In the genomic region with DNA sequence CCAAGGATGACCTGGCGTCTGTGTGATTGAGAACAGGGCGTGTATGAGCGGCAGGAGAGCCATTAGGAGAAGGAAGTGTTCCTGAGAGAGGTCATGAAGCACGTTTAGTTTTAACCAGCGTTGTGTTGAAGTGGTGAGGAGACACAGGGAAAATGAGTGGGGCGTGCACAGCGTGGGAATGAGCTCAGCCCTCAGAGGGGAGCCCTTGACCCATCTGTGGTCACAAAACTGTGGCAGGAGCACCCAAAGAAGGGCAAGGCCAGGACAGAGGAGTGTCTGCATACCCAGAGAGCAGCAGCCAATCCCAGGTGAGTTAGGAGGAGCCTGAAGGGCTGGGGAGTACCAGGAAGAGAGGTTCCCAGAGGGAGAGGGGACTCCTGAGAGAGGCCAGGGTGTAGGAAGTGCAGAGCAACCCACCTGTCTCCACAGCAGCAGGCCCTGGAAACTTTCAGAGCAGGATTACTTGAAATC, we compare ENCODE assay signal across 13 mouse cellular contexts. TPM values are rescaled to one million over a fixed set of nuclear protein-coding genes. Genes with fewer than 3 reads are reported as not detected.
DNase-seq lines count a peak whose midpoint lies in the region; ATAC-seq and TF ChIP-seq lines count a peak whose summit lies in the region.
"Had no signal": no experiment of that assay in that cellular context is flagged by ENCODE, and none has a peak within 500 bp of the region (broad histone marks: within the 10 kb centered on the region; RNA-seq: fewer than 3 reads in every experiment).

No protein-coding gene starts in this region.

- H3K4me1 ChIP-seq in kidney, embryonic 14.5 days (ENCODE audit: control insufficient read depth, insufficient read depth, low read length): 0 out of 2 replicates have a peak, but pooled peaks cover 4% of the 10 kb centered on the region
- H3K4me1 ChIP-seq in limb, embryonic 14.5 days (ENCODE audit: control insufficient read depth, insufficient read depth, low read length): peaks cover 6% of the 10 kb centered on the region; the same call in 1 of the 2 replicates
- H3K4me1 ChIP-seq in small intestine, adult 2 months (ENCODE audit: control insufficient read depth, insufficient read depth, insufficient read length, low read length): peaks cover 14% of the 10 kb centered on the region

- 31% methylated on average over 7 of the region's 7 CpGs for WGBS in kidney, embryonic 14.5 days
- WGBS in limb, embryonic 14.5 days: 30% methylated on average over 7 of the region's 7 CpGs
- WGBS in small intestine, adult 2 months: 18% methylated on average over 7 of the region's 7 CpGs

- no peak for ATAC-seq in kidney, embryonic 14.5 days (ENCODE audit: low FRiP score, low TSS enrichment)
- ATAC-seq in limb, embryonic 14.5 days (ENCODE audit: low FRiP score, low read depth): peak; percentile 16; the same call in 1 of the 2 replicates
- ATAC-seq: inflammation-experienced regulatory T-cells, adult 6 months had no signal

- H3K36me3 ChIP-seq in kidney, embryonic 14.5 days (ENCODE audit: control insufficient read depth, insufficient read depth, low read length): no peaks in the 10 kb centered on the region
- H3K36me3 ChIP-seq in limb, embryonic 14.5 days (ENCODE audit: control insufficient read depth, insufficient read depth, low read length): no peaks in the 10 kb centered on the region
- H3K36me3 ChIP-seq in small intestine, adult 2 months (ENCODE audit: control insufficient read depth, insufficient read depth, low read length): no peaks in the 10 kb centered on the region

- H3K9ac ChIP-seq in kidney, embryonic 14.5 days (ENCODE audit: low read depth, low read length): no peak overlapping the region
- no peak overlapping the region for H3K9ac ChIP-seq in limb, embryonic 14.5 days (ENCODE audit: low read depth, low read length, severe bottlenecking)

- no peaks in the 10 kb centered on the region for H3K9me3 ChIP-seq in kidney, embryonic 14.5 days (ENCODE audit: control insufficient read depth, low read length)
- H3K9me3 ChIP-seq in limb, embryonic 14.5 days (ENCODE audit: control insufficient read depth, low read length): no peaks in the 10 kb centered on the region

- 0 out of 2 replicates have a peak overlapping the region, but pooled peaks have one; percentile 19 for H3K27ac ChIP-seq in kidney, embryonic 14.5 days (ENCODE audit: low read depth, low read length)
- no peak overlapping the region for H3K27ac ChIP-seq in limb, embryonic 14.5 days (replicated peaks; ENCODE audit: low read depth, low read length)
- H3K27ac ChIP-seq in small intestine, adult 2 months (ENCODE audit: insufficient read depth, low read depth, low read length): peak overlapping the region; percentile 87
- H3K27ac ChIP-seq: heart, adult 2 months had no signal

- H3K27me3 ChIP-seq in kidney, embryonic 14.5 days (ENCODE audit: control insufficient read depth, insufficient read depth, low read length): peaks cover 8% of the 10 kb centered on the region
- peaks cover 31% of the 10 kb centered on the region for H3K27me3 ChIP-seq in limb, embryonic 14.5 days (ENCODE audit: control insufficient read depth, insufficient read depth, low read length)
- H3K27me3 ChIP-seq in small intestine, adult 2 months (ENCODE audit: control insufficient read depth, insufficient read depth, low read length): peaks cover 6% of the 10 kb centered on the region; the same call in 1 of the 2 replicates
- H3K27me3 ChIP-seq: CH12.LX had no signal

- no peak for TF ChIP-seq CTCF in small intestine, adult 2 months (IDR thresholded peaks at IDR 0.05; ENCODE audit: extremely low read depth, insufficient read length, insufficient replicate concordance, low read depth, low read length)

- TF ChIP-seq POLR2A in limb, embryonic 14.5 days (IDR thresholded peaks at IDR 0.05; ENCODE audit: borderline replicate concordance, extremely low read depth, insufficient read depth, insufficient read length): no peak
- TF ChIP-seq POLR2A in small intestine, adult 2 months (IDR thresholded peaks at IDR 0.05; ENCODE audit: low read depth, low read length): 0 out of 2 replicates have a peak, but pooled peaks have one; percentile 38

- intact Hi-C loops in gastrocnemius, postnatal 14 days (cut with DNase I; ENCODE audit: low total_unique reads): no loop called here

- no peak overlapping the region for H3K4me3 ChIP-seq in kidney, embryonic 14.5 days (ENCODE audit: low read length)
- no peak overlapping the region for H3K4me3 ChIP-seq in limb, embryonic 14.5 days (replicated peaks; ENCODE audit: low read length)
- peak overlapping the region; percentile 52 for H3K4me3 ChIP-seq in small intestine, adult 2 months (ENCODE audit: low read depth, low read length)
- H3K4me3 ChIP-seq: heart, adult 2 months had no signal

- no peak overlapping the region for H3K4me2 ChIP-seq in kidney, embryonic 14.5 days (replicated peaks; ENCODE audit: low read depth, low read length)
- no peak overlapping the region for H3K4me2 ChIP-seq in limb, embryonic 14.5 days (replicated peaks; ENCODE audit: low read depth, low read length, severe bottlenecking)
- H3K4me2 ChIP-seq: liver, embryonic 11.5 days had no signal

- no peak for DNase-seq in kidney, adult 11 months
- DNase-seq in ZHBTc4 (ENCODE audit: low read depth, low spot score): peak; percentile 25
- DNase-seq in limb, embryonic 14.5 days (ENCODE audit: low spot score): no peak
- DNase-seq in layer of hippocampus, adult 8-10 months (ENCODE audit: low spot score in 2 of 2): no peak
- DNase-seq in gastrocnemius, postnatal 14 days: no peak
- DNase-seq: cerebellum, postnatal 36 days; heart, postnatal 4 days had no signal

RNA-seq across cellular contexts. Expression of gene Myo5c, which starts 2.5 kb away (rescaled TPM):
- 3.9 and 4.4 TPM in 2 replicates for polyA plus RNA-seq in kidney, embryonic 14.5 days (2014; fragmentation: Nextera tagmentation; extraction: Ambion mirVana)
- 0.27 and 0.52 TPM in 2 replicates for polyA plus RNA-seq in limb, embryonic 14.5 days (2012; rRNA removed)
- 0.15 and 0.23 TPM in 2 replicates for polyA plus RNA-seq in limb, embryonic 14.5 days (2014; fragmentation: Nextera tagmentation; extraction: Ambion mirVana)
- polyA plus RNA-seq in small intestine, adult 2 months (2012; rRNA removed): 10.9 and 12.1 TPM in 2 replicates
- total RNA-seq in layer of hippocampus, adult 8-10 months (2022): 1 to 10 TPM; 1.7 to 2.1 (median 1.9) TPM
- total RNA-seq in gastrocnemius, postnatal 14 days (2021): 1 to 10 TPM; 5.9 to 9.6 TPM
